Mouse (Mus musculus) intestine, postnatal 0 days (tissue): ENCODE data around the gene Irak3. TPM values are rescaled to one million over a fixed set of nuclear protein-coding genes. Genes with fewer than 3 reads are reported as not detected.

Source experiments
- ATAC-seq: fragments of 200-750 bp; cut with Nextera tagmentation; 2 replicates; pipeline ENCODE4 v1.8.0; 2017; ENCODE audit warnings: mild to moderate bottlenecking, moderate TSS enrichment, moderate library complexity
- H3K27ac ChIP-seq: fragments of 300-500 bp; sonication (generic); 2 replicates; pipeline ENCODE4 v1.5.1; 2014; ENCODE audit warnings: mild to moderate bottlenecking, low read depth, low read length, moderate library complexity
- H3K27me3 ChIP-seq: fragments of 300-500 bp; sonication (generic); replicated peaks from 2 replicates; pipeline ENCODE4 v1.6.1; 2014; ENCODE audit warnings: low read length, mixed read lengths; ENCODE audit not compliant: control insufficient read depth, insufficient read depth
- H3K36me3 ChIP-seq: fragments of 300-500 bp; sonication (generic); 2 replicates; pipeline ENCODE4 v1.6.1; 2014; ENCODE audit warnings: mild to moderate bottlenecking, moderate library complexity; ENCODE audit not compliant: control insufficient read depth, insufficient read depth
- H3K4me1 ChIP-seq: fragments of 300-500 bp; sonication (generic); replicated peaks from 2 replicates; pipeline ENCODE4 v1.6.1; 2014; ENCODE audit warnings: antibody characterized with exemption, low read length, mixed read lengths; ENCODE audit not compliant: control insufficient read depth, insufficient read depth
- H3K4me2 ChIP-seq: fragments of 300-500 bp; sonication (generic); replicated peaks from 2 replicates; pipeline ENCODE4 v1.6.1; 2014; ENCODE audit warnings: low read depth, mild to moderate bottlenecking, moderate library complexity
- H3K4me3 ChIP-seq: fragments of 300-500 bp; sonication (generic); 2 replicates; pipeline ENCODE4 v1.5.1; 2014; ENCODE audit warnings: low read depth, low read length
- H3K9ac ChIP-seq: fragments of 300-500 bp; sonication (generic); 2 replicates; pipeline ENCODE4 v1.6.1; 2014; ENCODE audit warnings: mild to moderate bottlenecking, low read depth, low read length
- H3K9me3 ChIP-seq: fragments of 300-500 bp; sonication (generic); 2 replicates; pipeline ENCODE4 v1.6.1; 2016; ENCODE audit warnings: mixed run types; ENCODE audit not compliant: control insufficient read depth
- CTCF ChIP-seq: sonication (generic); IDR thresholded peaks from 2 replicates; pipeline ENCODE4 v1.5.1; 2016; ENCODE audit warnings: low read depth, mild to moderate bottlenecking, control low read depth, antibody characterized with exemption, moderate library complexity
- WGBS: fragments of 180-500 bp; shearing (Covaris S2); extraction: QIAGEN DNeasy Blood & Tissue Kit; methylation state at CpG from one replicate; pipeline ENCODE4 v1.1.7; 2014; 5-methylcytosine and 5-hydroxymethylcytosine counted together
- polyA plus RNA-seq: library from polyadenylated mRNA; unstranded; fragments of >200 nt; fragmentation: Nextera tagmentation; extraction: Ambion mirVana; gene quantifications from 2 replicates; pipeline ENCODE4 v1.2.1, GENCODE M21; 2015

Gene Irak3
- polyA plus RNA-seq, 1 experiment from 2014 or later, result 0.81 TPM

- Histone ChIP-seq H3K27ac (no peak overlapping the region), H3K27me3 (no peaks in the 10 kb centered on the region), H3K4me3 (no peak overlapping the region), H3K4me2 (no peak overlapping the region), H3K9me3 (no peaks in the 10 kb centered on the region), H3K9ac (no peak overlapping the region), H3K4me1 (no peaks in the 10 kb centered on the region), H3K36me3 (no peaks in the 10 kb centered on the region)
- ATAC-seq, result no peak
- WGBS, result 87% methylated on average over 8 of the region's 8 CpGs
- no peak for TF ChIP-seq CTCF
Observed at GRCm38 (mm10) chr10:120208015-120208414, 6.1 kb upstream of the Irak3 start.

DNA sequence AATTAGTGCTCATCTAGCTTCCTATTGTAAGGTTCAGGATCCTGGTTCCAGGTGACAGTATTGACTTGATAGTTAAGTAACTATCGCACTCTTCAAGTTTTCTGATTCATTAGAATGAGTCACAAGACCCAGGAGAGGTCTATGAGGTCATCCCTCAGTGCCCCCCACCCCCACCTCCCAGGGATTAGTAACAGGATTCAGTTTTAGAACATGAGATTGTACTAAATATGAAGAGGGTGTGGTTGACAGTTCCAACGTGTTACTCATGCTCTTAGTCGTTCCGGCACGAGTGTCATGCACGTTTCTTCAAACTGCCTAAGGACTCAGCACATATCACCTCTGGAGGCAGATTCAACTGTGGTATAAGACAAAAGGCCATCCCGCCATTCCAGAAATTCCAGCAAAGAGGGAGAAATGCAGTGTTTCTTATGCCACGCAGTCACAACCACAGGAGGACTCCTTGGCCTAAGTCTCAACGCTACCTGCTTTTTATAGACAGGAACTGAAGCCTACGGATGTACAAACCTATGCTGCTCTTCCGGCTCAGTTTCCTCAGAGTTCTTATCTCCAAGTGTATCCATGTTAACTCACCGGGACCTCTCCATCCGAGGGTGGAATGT is 2.8 kb upstream of the Irak3 start:
- peaks cover 9% of the 10 kb centered on the region for H3K27me3 ChIP-seq
- TF ChIP-seq CTCF, result no peak
- 81% methylated on average over 13 of the region's 13 CpGs for WGBS
- H3K4me1 ChIP-seq, result 0 out of 2 replicates have a peak, but pooled peaks cover 4% of the 10 kb centered on the region
- H3K4me2 ChIP-seq, result no peak overlapping the region
- no peak overlapping the region for H3K27ac ChIP-seq
- no peaks in the 10 kb centered on the region for H3K36me3 ChIP-seq
- ATAC-seq, result no peak
- H3K9me3 ChIP-seq, result no peaks in the 10 kb centered on the region
- H3K4me3 ChIP-seq, result no peak overlapping the region
- no peak overlapping the region for H3K9ac ChIP-seq

DNA sequence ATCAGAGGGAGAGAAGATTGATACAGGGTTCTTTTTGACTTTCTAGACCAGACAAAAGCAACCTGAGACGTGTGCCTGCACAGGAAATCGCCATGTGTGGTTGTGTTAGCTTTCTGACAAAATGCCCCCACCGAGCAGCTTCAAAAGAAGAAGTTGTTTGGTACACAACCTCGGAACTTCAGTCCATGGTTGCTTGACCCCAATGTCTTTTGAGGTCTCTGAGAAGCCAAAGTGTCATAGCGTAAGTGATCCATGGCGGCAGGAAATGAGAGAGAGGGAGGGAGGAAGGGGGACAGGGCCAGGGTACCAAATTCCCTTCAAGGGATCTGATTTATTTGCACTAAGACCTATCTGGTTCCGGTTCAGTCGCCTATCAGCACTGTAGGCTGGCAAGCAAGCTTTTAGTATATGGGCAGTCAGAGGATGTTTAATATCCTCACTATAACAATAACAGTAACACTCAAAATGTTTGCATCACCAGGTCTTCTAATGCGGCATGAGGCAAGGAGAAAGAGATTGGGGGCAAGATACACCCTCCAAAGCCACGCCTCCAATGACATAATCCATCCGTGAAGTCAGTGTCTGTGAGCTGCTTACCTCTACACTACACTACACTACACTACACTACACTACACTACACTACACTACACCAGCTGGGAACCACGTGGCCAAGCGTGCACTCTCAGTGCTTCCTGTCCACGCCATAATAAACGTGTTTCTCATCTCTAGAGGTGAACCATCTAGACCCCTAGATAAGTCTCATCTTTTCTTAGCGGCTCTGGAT is 729 bp upstream of the Irak3 start:
- H3K9ac ChIP-seq, result no peak overlapping the region
- peak overlapping the region; percentile 95 for H3K4me2 ChIP-seq
- no peak overlapping the region for H3K4me3 ChIP-seq
- H3K9me3 ChIP-seq, result no peaks in the 10 kb centered on the region
- 71% methylated on average over 16 of the region's 16 CpGs for WGBS
- no peak overlapping the region for H3K27ac ChIP-seq
- TF ChIP-seq CTCF, result no peak
- H3K36me3 ChIP-seq, result no peaks in the 10 kb centered on the region
- H3K4me1 ChIP-seq, result 0 out of 2 replicates have a peak, but pooled peaks cover 4% of the 10 kb centered on the region
- peaks cover 9% of the 10 kb centered on the region for H3K27me3 ChIP-seq
- ATAC-seq, result no peak

GRCm38 (mm10) chr10:120201131-120201921 is 604 bp downstream of the Irak3 start, which contains the start of gene Tmbim4:
TSS of gene Tmbim4 (plus strand) at chr10:120201590.
- Histone ChIP-seq H3K36me3 (no peaks in the 10 kb centered on the region), H3K27me3 (peaks cover 9% of the 10 kb centered on the region), H3K4me2 (peak within 1 kb of the TSS; percentile 95), H3K9me3 (no peaks in the 10 kb centered on the region), H3K27ac (peak within 1 kb of the TSS; percentile 57), H3K4me3 (peak within 1 kb of the TSS; percentile 60), H3K9ac (peak within 1 kb of the TSS; percentile 50), H3K4me1 (0 out of 2 replicates have a peak, but pooled peaks cover 4% of the 10 kb centered on the region)
- WGBS, result 2% methylated on average over 65 of the region's 65 CpGs
- ATAC-seq, result peak; percentile 79
- TF ChIP-seq CTCF, result no peak

DNA sequence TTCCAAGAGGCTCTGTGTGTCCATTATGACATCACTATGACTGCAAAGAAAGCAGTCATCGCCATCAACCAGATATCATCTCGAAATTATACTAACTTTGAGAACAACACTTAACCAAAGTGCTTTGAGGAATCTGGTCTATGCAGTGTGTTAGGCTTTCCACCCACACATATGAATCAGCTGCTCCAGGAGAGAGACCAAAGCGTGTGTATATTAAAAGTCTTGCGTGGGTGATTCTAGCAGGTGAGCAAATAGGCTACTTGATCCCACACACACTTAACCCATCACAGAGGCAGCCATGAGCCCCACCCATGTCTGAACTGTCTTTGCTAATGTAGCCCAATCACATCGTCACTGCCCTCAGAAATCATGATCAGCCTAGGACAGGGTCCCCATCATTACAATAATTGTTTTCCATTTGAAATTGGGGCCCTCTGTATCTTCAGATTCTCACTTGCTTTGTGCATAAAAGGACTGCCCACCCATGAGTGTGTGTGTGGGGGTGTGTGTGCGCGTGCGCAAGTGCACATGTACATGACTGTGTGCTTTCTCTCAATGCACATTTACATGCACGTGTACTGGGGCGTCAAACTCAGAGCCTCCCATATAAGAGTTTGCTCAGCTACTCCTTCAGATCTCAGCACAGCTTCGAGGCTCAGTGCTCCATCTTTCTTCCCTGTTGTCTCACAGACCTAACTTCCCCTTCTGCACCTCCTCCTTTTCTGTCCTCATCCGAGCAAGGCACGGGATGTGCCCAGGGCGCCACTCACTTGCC is 4.7 kb downstream of the Irak3 start:
- Histone ChIP-seq H3K4me1 (0 out of 2 replicates have a peak, but pooled peaks cover 4% of the 10 kb centered on the region), H3K9me3 (no peaks in the 10 kb centered on the region), H3K27me3 (peaks cover 9% of the 10 kb centered on the region), H3K4me3 (no peak overlapping the region), H3K27ac (no peak overlapping the region), H3K9ac (no peak overlapping the region), H3K36me3 (no peaks in the 10 kb centered on the region), H3K4me2 (no peak overlapping the region)
- no peak for ATAC-seq
- TF ChIP-seq CTCF, result no peak
- WGBS, result 71% methylated on average over 14 of the region's 14 CpGs
